Mouse (Mus musculus): ENCODE results near the gene Mkrn2. TPM values are rescaled to one million over a fixed set of nuclear protein-coding genes. Genes with fewer than 3 reads are reported as not detected.
A peak's percentile ranks its signal among the peaks of the same experiment; 100 is the strongest.
"Not testable (repeated sequence)": the region's sequence is repeated elsewhere in the genome, so short reads cannot be mapped to it uniquely, and the experiment has no call there.

Mkrn2 gene
- polyA plus RNA-seq, 1 experiment, result 21.5 TPM

DNA sequence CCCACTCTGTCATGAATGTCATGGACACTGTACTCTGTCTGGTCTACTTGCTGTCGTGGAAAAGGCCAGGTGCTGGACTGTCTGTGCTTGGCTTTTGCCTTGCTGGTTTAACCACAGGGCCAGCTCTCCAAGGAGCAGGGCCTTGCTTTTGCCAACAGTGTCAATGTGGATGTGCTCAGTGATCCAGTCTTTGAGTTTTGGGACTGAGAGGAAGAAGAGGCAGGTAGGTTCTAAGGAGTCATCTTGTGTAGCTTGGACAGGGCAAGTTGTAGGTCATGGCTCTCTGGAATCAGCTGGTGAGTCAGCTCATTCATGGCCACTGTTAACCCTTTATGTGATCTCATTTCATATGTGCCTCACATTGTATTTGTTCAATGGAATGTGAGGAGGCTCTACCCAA lies 4.8 kb downstream of the Mkrn2 start:
- no peak for DNase-seq (ENCODE audit: extremely low spot score in 1 of 2, low spot score in 1 of 2)

DNA sequence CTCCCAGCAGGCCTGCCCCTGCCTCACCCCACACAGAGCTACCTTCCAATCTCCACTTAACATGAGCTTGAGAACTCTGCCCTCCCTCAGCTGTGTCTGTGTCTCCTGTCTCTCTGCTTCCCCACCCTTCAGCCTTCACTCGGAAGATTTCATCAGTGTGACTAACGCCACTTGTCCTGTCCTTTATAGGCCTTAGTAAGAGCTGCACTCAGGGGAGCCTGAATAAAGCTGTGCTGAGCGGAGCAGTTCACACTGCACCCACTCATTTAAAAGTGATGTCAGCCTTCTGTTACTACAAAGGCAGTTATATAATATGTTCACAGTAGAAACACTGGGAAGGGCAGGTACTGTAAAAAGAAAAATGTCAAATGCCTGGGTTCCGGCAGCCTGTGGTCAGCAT lies 5.7 kb downstream of the Mkrn2 start:
- peak; percentile 69 to 76 for DNase-seq (ENCODE audit: extremely low spot score in 1 of 2, low spot score in 1 of 2)

DNA sequence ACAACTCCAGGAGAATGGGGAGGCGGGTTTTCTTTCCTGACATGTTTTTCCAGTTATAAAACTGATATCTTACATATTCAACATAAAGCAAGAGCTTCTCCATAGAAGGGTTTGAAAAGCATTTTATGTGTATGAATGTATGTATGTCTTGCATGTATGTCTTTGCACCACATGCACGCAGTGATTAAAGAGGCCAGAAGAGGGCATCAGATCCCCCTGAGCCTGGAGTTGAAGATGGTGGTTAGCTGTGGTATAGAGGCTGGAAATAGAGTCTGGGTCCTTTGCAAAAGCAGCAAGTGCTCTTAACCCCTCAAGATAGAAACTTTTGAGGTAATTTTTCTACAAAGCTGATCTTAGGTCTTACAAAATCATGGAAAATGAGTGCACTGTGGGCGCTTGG lies 7.4 kb downstream of the Mkrn2 start:
- DNase-seq (ENCODE audit: extremely low spot score in 1 of 2, low spot score in 1 of 2), result no peak

DNA sequence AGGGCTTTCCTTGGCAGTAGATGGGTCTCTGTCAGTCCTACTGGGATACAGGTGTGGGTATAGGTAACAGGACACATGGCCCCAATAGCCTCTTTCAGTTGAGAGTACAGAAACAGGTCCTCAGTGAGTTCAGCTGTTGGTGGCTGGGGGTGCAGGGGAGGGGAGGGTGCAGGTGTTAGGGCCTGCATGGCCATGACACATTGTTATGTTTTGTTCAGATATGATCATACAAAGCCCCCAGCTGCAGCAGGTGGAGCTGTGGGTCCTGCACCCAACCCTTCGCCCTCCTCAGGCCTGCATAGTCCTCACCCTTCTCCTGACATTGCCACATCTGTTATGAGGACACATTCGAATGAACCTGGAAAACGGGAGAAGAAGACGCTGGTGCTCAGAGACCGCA lies 8.6 kb downstream of the Mkrn2 start:
- DNase-seq (ENCODE audit: extremely low spot score in 1 of 2, low spot score in 1 of 2), result no peak

DNA sequence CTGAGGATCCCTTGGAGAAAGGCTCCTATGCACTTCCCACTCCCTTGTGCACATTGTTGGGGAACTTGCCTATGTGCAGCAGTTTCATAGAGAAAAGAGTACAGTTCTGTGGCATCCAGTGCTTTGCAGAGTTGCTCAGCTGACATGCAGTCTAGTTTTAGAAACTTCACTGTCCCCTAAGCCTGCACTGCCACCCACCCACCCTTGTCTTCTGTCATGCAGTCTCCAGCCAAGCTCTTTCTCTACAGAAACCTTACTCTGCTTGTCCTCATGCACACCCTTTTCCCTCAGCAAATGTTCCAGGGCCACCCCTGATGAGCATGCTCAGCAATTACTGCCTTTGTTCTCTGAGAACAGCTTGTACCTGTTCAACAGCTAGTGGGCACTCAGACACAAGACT lies 12.1 kb downstream of the Mkrn2 start:
- peak in 1 of 2 experiments; percentile 59 for DNase-seq (ENCODE audit: extremely low spot score in 1 of 2, low spot score in 1 of 2)

DNA sequence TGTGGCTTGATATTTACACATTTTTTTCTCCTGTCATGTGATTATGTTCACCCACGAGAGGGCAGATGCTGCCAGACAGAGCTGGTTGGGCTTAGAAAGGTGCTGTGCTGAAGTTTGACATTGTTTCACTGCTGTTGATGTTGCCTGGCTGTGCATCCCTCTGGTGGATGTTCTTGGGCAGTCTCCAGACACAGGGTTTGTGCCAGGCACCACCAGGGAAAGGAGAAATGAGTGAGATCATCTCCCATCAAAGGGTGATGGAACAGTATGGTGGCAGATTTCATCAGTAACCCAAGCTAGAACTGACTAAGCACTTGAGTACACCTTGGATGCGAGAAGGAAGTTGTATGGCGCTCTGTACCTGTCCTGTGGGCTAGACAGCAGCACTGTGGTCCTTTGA lies 14.3 kb downstream of the Mkrn2 start:
- no peak for DNase-seq (ENCODE audit: extremely low spot score in 1 of 2, low spot score in 1 of 2)

DNA sequence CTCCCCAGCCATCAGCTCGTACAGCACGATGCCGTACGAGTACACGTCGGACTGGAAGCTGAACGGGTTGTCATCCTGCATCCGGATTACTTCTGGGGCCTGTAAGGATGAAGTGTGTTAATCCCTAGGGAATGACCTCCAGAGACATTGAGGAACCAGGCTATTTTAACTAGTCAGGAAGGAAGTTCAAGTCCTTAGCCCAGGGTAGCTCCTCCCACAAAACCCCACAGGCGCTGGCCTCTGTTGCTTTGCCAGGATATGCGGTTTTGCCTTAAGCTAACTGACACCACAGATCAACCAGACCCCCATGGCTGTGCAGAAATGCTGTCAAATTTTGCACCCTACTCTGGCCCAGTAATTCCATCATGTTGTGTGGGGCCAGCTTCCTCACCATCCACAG lies 18.1 kb downstream of the Mkrn2 start:
- no peak for DNase-seq (ENCODE audit: extremely low spot score in 1 of 2, low spot score in 1 of 2)

DNA sequence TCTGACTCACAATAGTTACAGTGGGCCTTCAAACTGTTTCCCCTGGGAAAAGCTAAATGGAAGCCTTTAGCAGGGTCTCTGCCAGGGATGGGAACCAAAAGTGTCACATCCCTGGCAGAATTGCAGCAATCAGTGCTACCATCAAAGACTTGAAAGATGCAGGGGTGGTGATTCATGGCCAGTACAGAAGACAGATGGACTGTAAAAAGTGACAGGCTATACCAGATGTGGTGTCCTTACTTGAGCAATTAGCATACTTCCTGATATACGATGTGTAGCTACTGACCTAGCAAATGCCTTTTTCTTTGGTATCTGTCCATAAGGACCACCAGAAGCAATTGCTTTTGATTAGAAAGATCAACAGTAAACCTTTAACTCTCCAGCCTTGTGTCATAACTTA lies 19.2 kb downstream of the Mkrn2 start:
- no peak for DNase-seq (ENCODE audit: extremely low spot score in 1 of 2, low spot score in 1 of 2)

DNA sequence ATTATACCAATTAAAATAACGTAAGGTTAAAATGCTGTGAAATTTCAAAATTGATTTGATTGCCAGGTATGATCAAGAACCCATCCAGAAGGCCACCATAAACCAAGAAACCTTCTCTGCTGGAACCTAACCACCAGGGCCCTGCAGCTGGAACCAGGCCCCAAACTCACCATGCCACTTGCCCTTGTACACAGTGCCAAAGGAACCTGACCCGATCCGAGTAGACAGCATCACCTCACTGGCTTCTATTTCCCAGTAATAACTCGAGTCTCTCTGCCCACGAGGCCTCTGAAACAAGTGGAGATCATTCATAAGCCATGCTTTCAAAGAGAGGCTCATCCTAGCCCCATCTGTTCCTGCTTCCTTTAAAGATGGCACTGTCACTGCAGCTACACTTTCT lies 24.4 kb downstream of the Mkrn2 start:
- DNase-seq (ENCODE audit: extremely low spot score in 1 of 2, low spot score in 1 of 2), result no peak

DNA sequence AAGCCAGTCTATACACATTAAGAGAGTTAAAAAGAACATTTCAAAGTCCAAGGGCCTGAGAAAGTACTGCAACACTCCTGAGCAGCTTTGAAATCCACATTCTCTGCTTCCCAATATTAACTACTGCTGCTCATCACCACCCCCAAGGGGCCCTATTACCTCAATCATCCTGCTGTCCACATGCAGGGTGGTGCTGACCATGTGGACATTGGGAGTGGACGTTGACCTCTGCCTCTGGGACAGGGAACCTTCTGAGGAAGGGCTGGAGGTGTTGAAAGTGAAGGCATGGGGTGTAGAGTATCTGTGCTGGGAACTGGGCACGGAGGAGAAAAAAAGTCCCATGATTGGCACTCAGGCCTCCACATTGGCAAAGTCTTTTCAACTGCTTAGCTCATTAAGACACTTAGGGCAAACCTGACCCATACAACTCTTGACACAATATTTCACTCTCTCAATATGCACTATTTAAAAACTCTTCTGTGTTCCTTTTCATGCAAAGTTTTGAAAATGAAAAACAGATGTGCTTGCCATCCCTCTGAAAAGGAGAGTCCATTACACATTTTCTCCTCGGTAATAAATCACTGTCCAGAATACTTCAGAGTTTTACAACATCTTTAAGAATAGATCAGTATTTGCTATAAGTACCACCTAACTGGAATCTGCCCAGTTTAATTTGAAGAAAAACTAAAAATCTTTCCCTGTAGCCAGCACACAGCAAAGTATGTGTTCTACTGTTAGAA lies 29.5 kb downstream of the Mkrn2 start:
- no peak for DNase-seq (ENCODE audit: extremely low spot score in 1 of 2, low spot score in 1 of 2)

DNA sequence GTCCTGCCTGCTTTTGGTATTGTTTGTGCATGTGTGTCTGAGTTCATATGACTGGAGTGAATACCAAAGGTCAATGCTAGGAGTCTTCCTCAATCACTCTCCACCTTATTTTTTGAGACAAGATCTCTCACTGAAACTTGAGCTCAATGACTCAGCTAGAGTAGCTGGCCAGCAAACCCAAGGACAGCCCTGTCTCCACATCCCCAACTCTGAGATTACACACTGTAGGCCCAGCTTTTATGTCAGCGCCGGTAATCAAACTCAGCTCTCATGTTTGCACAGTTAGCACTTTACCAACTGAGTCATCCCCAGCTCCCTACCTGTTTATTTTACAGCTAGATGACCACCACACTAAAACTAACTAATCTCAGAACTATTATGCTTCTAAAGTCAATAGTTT lies 32.3 kb downstream of the Mkrn2 start:
- DNase-seq (ENCODE audit: extremely low spot score in 1 of 2, low spot score in 1 of 2), result no peak

DNA sequence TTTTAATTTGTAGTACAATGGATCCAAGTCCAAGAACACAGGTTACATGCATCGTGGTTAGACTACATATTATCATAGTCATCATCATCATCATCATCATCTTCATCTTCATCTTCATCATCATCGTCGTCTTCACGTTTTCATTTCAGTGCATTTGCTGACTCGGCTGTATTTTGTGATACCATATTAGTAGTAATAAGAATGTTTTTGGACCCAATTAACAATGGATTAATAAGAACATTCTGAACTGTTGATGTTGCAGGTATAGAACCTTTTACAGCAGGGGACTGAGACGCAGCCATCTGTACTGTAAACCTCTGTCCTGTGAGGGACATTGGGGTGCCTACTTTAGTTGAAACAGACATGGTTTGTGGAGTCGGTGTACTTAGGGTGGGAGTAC lies 36.5 kb downstream of the Mkrn2 start:
- DNase-seq (ENCODE audit: extremely low spot score in 1 of 2, low spot score in 1 of 2), result not testable (repeated sequence)

DNA sequence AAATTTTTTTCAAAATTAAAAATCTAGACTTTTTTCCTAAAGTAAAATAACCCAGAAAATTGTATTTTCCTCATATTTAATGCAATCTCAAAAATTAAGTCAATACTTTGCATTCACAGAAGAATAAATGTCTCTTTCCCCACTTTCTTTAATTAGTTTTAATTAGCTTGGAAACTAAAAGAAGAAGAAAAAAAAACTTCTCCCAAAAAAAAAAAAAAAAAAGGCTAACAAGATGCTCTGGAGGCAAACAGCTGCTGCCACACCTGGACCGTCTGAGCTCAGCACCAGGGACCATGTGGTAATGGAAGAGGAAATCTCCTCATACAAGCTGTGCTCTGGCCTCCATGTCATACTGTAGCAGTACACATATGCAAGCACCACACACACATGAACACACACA lies 41.6 kb downstream of the Mkrn2 start:
- DNase-seq (ENCODE audit: extremely low spot score in 1 of 2, low spot score in 1 of 2), result no peak

DNA sequence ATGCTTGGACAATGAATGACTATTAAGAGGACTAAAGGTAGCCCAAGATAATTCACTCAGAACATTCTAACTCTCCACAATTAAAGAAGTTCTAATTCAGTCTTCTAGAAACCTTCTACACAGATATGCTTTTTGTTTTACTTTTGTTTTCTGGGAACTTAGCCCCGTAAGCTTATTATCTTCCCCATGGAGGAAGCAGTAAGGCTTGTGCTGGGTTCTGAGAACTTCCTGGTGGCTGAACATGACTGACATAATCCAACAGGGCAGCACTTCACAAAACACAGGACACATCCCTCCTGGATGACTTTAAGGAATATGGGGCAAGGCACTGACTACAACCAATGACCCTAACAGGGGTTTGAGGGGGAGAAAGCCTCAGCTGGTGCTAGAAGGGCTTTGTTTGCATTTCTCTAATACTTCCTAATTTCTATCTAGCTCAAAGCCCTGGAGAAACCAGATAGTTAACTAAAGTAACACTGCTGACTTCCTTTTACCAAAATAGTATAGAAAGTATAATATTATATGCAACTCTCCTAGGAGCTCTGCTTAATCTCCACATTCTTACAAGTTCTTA lies 48.2 kb downstream of the Mkrn2 start:
- DNase-seq (ENCODE audit: extremely low spot score in 1 of 2, low spot score in 1 of 2), result no peak

DNA sequence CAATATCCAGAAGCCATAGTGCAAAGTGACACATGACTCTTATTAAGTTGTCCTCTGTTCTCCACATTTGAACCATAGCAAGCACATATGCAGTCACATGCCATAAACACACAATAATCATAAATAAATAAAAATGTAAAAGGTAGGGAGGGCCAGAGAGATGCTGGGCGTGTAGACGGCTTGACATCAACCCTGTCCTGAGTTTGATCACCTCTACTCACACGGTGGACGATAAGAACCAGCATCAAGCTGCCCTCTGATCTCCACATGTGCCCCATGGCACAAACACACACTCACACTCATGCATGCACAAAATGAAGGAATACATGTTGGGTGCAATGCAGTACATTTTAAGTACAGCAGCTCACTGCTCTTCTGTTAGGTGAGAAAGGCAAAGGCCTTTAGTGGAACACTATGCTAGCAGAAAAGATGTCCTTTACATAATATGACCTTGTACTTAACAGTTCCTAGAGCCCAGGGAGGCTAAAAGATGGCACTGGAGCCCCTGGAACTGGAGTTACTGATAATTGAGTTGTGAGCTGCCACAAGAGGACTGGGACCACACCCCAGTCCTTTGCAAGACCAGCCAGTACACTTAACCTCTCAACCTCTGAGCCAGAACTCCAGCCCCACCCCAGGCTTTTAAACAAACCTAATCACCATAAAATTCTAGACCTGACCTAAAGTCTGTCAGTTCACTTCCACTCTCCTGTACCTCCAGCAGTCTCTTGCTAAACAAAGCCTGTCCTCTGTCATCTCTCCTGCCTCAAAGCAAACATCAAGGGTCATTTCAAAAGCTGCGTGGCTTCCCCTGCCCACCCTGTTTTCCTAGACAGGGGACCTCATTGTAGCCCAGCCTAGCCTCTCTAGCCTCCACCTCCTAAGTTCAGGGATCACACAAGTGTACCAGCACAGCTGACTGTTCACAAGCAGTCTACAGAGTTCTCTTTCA lies 49.0 kb downstream of the Mkrn2 start:
- DNase-seq (ENCODE audit: extremely low spot score in 1 of 2, low spot score in 1 of 2), result no peak

DNA sequence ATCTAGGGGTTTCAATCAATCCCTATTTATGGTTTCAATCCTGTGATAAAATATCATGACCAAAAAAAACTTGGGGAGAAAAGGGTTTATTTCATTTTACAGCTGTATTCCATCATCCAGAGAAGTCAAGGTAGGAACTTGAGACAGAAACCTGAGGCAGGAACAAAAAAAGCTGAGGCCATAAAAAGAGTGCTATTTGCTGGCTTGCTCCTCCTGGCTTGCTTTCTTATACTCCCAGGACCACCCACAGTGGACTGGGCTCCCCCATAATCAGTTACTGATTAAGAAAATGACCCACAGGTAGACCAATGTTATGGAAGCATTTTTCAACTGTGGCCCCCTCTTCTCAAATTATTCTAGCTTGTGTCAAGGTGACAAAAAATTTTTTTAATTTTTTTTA lies 50.0 kb downstream of the Mkrn2 start:
- DNase-seq (ENCODE audit: extremely low spot score in 1 of 2, low spot score in 1 of 2), result no peak

DNA sequence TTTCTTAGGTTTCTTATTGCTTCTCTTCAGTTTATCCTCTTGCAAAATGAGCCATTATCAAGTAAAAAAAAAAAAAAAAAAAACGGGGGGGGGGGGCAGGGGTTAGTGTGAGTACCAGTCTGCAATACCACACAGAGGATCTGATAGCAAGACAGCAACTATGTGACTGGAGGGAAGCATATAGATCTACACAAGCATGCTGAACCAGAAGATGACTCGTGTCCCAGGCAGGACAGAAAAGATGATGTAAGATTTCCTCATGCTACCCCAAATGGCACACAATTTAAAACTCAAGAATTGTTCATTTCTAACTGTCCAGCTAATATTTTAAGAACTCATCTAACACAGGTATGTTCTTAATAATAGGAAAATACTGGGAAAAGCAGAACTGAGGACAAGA lies 52.2 kb downstream of the Mkrn2 start:
- DNase-seq (ENCODE audit: extremely low spot score in 1 of 2, low spot score in 1 of 2), result no peak

DNA sequence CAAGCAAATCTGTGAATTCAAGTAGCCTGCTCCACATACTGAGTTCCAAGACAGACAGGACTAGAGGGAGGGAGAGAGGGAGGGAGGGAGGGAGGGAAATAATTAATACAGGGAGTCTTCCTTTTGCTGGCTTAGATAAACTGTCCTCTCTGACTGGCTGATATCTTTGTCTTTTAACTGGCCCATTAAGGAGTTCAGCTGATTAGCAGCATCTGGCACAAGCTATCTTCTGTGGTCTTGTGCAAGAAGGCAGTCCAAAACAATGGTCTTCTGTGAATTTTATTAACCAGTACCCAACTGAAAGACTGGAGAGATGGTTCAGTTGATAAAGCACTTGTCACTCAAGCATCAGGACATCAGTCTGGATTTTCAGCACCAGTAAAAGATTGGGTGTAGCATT lies 57.1 kb downstream of the Mkrn2 start:
- DNase-seq (ENCODE audit: extremely low spot score in 1 of 2, low spot score in 1 of 2), result no peak

DNA sequence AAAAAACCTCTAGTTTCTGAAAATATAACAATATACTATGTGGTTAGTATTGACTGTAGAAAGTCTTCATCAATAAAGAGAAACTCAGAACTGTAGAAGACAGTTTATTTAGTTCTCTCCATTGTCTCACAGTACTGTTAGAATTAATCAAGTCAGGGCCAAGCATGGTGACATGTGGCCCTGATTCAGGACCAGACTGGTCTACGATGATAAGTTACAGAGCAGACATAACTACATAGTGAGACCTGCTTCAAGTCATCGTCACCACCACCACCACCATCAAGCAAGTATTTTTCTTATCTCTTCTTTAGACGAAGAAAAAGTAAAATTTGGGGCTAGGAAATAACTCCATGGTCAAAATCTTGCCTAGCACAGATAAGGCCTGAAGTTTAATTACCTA lies 62.6 kb downstream of the Mkrn2 start:
- DNase-seq (ENCODE audit: extremely low spot score in 1 of 2, low spot score in 1 of 2), result no peak

DNA sequence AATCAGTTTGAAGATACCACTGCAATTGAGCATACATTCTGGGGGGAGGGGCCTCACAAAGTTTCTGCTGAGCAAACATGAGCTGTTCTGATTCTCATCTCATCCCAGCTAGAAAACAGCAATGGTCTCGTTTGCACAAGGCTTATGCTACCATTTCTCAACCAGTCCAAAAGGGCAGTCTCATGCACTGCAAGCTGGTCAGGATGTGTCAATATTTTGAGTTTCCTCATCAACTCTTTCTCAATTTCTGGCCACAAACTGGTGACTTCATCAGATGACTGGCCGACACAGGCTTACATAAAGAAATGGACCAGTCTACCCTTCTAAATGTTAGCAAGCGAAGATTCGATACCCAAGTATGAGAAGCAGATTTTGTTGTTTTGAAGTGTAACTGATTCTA lies 64.9 kb downstream of the Mkrn2 start:
- no peak for DNase-seq (ENCODE audit: extremely low spot score in 1 of 2, low spot score in 1 of 2)
